Mouse (Mus musculus) intestine, postnatal 0 days (tissue): ENCODE results near the gene Gm15557. TPM values are rescaled to one million over a fixed set of nuclear protein-coding genes. Genes with fewer than 3 reads are reported as not detected.

Source experiments
- ATAC-seq: fragments of 200-750 bp; cut with Nextera tagmentation; 2 replicates; pipeline ENCODE4 v1.8.0; 2017; ENCODE audit warnings: mild to moderate bottlenecking, moderate TSS enrichment, moderate library complexity
- H3K27ac ChIP-seq: fragments of 300-500 bp; sonication (generic); 2 replicates; pipeline ENCODE4 v1.5.1; 2014; ENCODE audit warnings: mild to moderate bottlenecking, low read depth, low read length, moderate library complexity
- H3K27me3 ChIP-seq: fragments of 300-500 bp; sonication (generic); replicated peaks from 2 replicates; pipeline ENCODE4 v1.6.1; 2014; ENCODE audit warnings: low read length, mixed read lengths; ENCODE audit not compliant: control insufficient read depth, insufficient read depth
- H3K36me3 ChIP-seq: fragments of 300-500 bp; sonication (generic); 2 replicates; pipeline ENCODE4 v1.6.1; 2014; ENCODE audit warnings: mild to moderate bottlenecking, moderate library complexity; ENCODE audit not compliant: control insufficient read depth, insufficient read depth
- H3K4me1 ChIP-seq: fragments of 300-500 bp; sonication (generic); replicated peaks from 2 replicates; pipeline ENCODE4 v1.6.1; 2014; ENCODE audit warnings: antibody characterized with exemption, low read length, mixed read lengths; ENCODE audit not compliant: control insufficient read depth, insufficient read depth
- H3K4me2 ChIP-seq: fragments of 300-500 bp; sonication (generic); replicated peaks from 2 replicates; pipeline ENCODE4 v1.6.1; 2014; ENCODE audit warnings: low read depth, mild to moderate bottlenecking, moderate library complexity
- H3K4me3 ChIP-seq: fragments of 300-500 bp; sonication (generic); 2 replicates; pipeline ENCODE4 v1.5.1; 2014; ENCODE audit warnings: low read depth, low read length
- H3K9ac ChIP-seq: fragments of 300-500 bp; sonication (generic); 2 replicates; pipeline ENCODE4 v1.6.1; 2014; ENCODE audit warnings: mild to moderate bottlenecking, low read depth, low read length
- H3K9me3 ChIP-seq: fragments of 300-500 bp; sonication (generic); 2 replicates; pipeline ENCODE4 v1.6.1; 2016; ENCODE audit warnings: mixed run types; ENCODE audit not compliant: control insufficient read depth
- CTCF ChIP-seq: sonication (generic); IDR thresholded peaks from 2 replicates; pipeline ENCODE4 v1.5.1; 2016; ENCODE audit warnings: low read depth, mild to moderate bottlenecking, control low read depth, antibody characterized with exemption, moderate library complexity
- WGBS: fragments of 180-500 bp; shearing (Covaris S2); extraction: QIAGEN DNeasy Blood & Tissue Kit; methylation state at CpG from one replicate; pipeline ENCODE4 v1.1.7; 2014; 5-methylcytosine and 5-hydroxymethylcytosine counted together
- polyA plus RNA-seq: library from polyadenylated mRNA; unstranded; fragments of >200 nt; fragmentation: Nextera tagmentation; extraction: Ambion mirVana; gene quantifications from 2 replicates; pipeline ENCODE4 v1.2.1, GENCODE M21; 2015

Gm15557 gene
- polyA plus RNA-seq, 1 experiment from 2014 or later, result not detected

- Histone ChIP-seq H3K27ac (no peak overlapping the region), H3K4me1 (no peaks in the 10 kb centered on the region), H3K27me3 (no peaks in the 10 kb centered on the region), H3K9me3 (no peaks in the 10 kb centered on the region), H3K9ac (no peak overlapping the region), H3K4me3 (no peak overlapping the region), H3K36me3 (peaks cover 33% of the 10 kb centered on the region), H3K4me2 (no peak overlapping the region)
- ATAC-seq, result no peak
- 81% methylated on average over 10 of the region's 10 CpGs for WGBS
- TF ChIP-seq CTCF, result no peak
These were observed 21.3 kb downstream of the Gm15557 start for GRCm38 (mm10) chr2:155961862-155962261.

GRCm38 (mm10) chr2:155962991-155963390 is 22.5 kb downstream of the Gm15557 start:
- H3K4me3 ChIP-seq, result no peak overlapping the region
- no peaks in the 10 kb centered on the region for H3K4me1 ChIP-seq
- no peak overlapping the region for H3K9ac ChIP-seq
- peaks cover 44% of the 10 kb centered on the region for H3K36me3 ChIP-seq
- 38% methylated on average over 1 of the region's 1 CpGs for WGBS
- H3K27ac ChIP-seq, result no peak overlapping the region
- no peaks in the 10 kb centered on the region for H3K27me3 ChIP-seq
- TF ChIP-seq CTCF, result peak; percentile 78
- ATAC-seq, result no peak
- H3K4me2 ChIP-seq, result no peak overlapping the region
- H3K9me3 ChIP-seq, result no peaks in the 10 kb centered on the region

GRCm38 (mm10) chr2:155973348-155973747 is 32.8 kb downstream of the Gm15557 start:
- Histone ChIP-seq H3K4me3 (no peak overlapping the region), H3K4me1 (no peaks in the 10 kb centered on the region), H3K27ac (no peak overlapping the region), H3K36me3 (peaks cover 76% of the 10 kb centered on the region), H3K9me3 (no peaks in the 10 kb centered on the region), H3K9ac (no peak overlapping the region), H3K4me2 (no peak overlapping the region), H3K27me3 (no peaks in the 10 kb centered on the region)
- WGBS, result 59% methylated on average over 6 of the region's 6 CpGs
- TF ChIP-seq CTCF, result no peak
- ATAC-seq, result no peak

GRCm38 (mm10) chr2:155974087-155974731 is 33.7 kb downstream of the Gm15557 start:
- Histone ChIP-seq H3K4me2 (no peak overlapping the region), H3K4me1 (no peaks in the 10 kb centered on the region), H3K27ac (no peak overlapping the region; the same call in 1 of the 2 replicates), H3K4me3 (no peak overlapping the region), H3K27me3 (no peaks in the 10 kb centered on the region), H3K9me3 (no peaks in the 10 kb centered on the region), H3K9ac (no peak overlapping the region), H3K36me3 (peaks cover 70% of the 10 kb centered on the region)
- TF ChIP-seq CTCF, result peak; percentile 54
- 78% methylated on average over 14 of the region's 14 CpGs for WGBS
- no peak for ATAC-seq

GRCm38 (mm10) chr2:155979328-155979991 is 38.9 kb downstream of the Gm15557 start:
- no peak overlapping the region for H3K4me3 ChIP-seq
- no peaks in the 10 kb centered on the region for H3K4me1 ChIP-seq
- H3K4me2 ChIP-seq, result no peak overlapping the region; the same call in 1 of the 2 replicates
- H3K9me3 ChIP-seq, result no peaks in the 10 kb centered on the region
- H3K27ac ChIP-seq, result no peak overlapping the region; the same call in 1 of the 2 replicates
- H3K36me3 ChIP-seq, result peaks cover 81% of the 10 kb centered on the region
- no peak for TF ChIP-seq CTCF
- H3K9ac ChIP-seq, result no peak overlapping the region
- ATAC-seq, result no peak
- WGBS, result 77% methylated on average over 5 of the region's 5 CpGs
- H3K27me3 ChIP-seq, result no peaks in the 10 kb centered on the region

GRCm38 (mm10) chr2:155985776-155986175 is 45.2 kb downstream of the Gm15557 start:
- WGBS, result 94% methylated on average over 7 of the region's 7 CpGs
- H3K36me3 ChIP-seq, result peaks cover 71% of the 10 kb centered on the region
- no peak overlapping the region for H3K4me3 ChIP-seq
- H3K4me1 ChIP-seq, result 0 out of 2 replicates have a peak, but pooled peaks cover 3% of the 10 kb centered on the region
- H3K27me3 ChIP-seq, result no peaks in the 10 kb centered on the region
- no peak overlapping the region for H3K27ac ChIP-seq
- no peak overlapping the region for H3K9ac ChIP-seq
- ATAC-seq, result no peak
- TF ChIP-seq CTCF, result no peak
- no peak overlapping the region for H3K4me2 ChIP-seq
- H3K9me3 ChIP-seq, result no peaks in the 10 kb centered on the region
